9 mouse cellular contexts compared by ENCODE assay signal in genomic region chr1:78821733-78822430, GRCm38 (mm10). TPM values are rescaled to one million over a fixed set of nuclear protein-coding genes. Genes with fewer than 3 reads are reported as not detected.
DNase-seq lines count a peak whose midpoint lies in the region; ATAC-seq and TF ChIP-seq lines count a peak whose summit lies in the region.
"Had no signal": no experiment of that assay in that cellular context is flagged by ENCODE, and none has a peak within 500 bp of the region (broad histone marks: within the 10 kb centered on the region; RNA-seq: fewer than 3 reads in every experiment).

No protein-coding gene starts in this region.

- peaks cover 48% of the 10 kb centered on the region for H3K4me1 ChIP-seq in embryonic facial prominence, embryonic 15.5 days
- H3K4me1 ChIP-seq in thymus, adult 2 months (replicated peaks; ENCODE audit: control insufficient read depth, insufficient read depth, low read length): no peaks in the 10 kb centered on the region
- H3K4me1 ChIP-seq: liver, embryonic 13.5 days had no signal

- peak; percentile 93 for DNase-seq in heart, adult 11 months
- no peak for DNase-seq in heart, postnatal 36 days
- peak; percentile 60 for DNase-seq in ovary, adult 18-20 months (ENCODE audit: low spot score)
- DNase-seq in ovary, postnatal 10 days (ENCODE audit: low spot score): no peak
- no peak for DNase-seq in thymus, adult 2 months
- no peak for DNase-seq in frontal cortex, postnatal 10 days (ENCODE audit: low spot score in 2 of 2)
- DNase-seq: liver, embryonic 13.5 days had no signal

- no peaks in the 10 kb centered on the region for H3K9me3 ChIP-seq in embryonic facial prominence, embryonic 15.5 days (replicated peaks)
- H3K9me3 ChIP-seq: liver, embryonic 13.5 days had no signal

- H3K27me3 ChIP-seq in embryonic facial prominence, embryonic 15.5 days: no peaks in the 10 kb centered on the region
- H3K27me3 ChIP-seq in thymus, adult 2 months (ENCODE audit: control insufficient read depth, insufficient read depth, low read length): no peaks in the 10 kb centered on the region
- H3K27me3 ChIP-seq: liver, embryonic 13.5 days had no signal

- no peak for TF ChIP-seq POLR2A in thymus, adult 2 months (IDR thresholded peaks at IDR 0.05; ENCODE audit: control insufficient read depth, extremely low read depth, insufficient read depth, low read length, poor library complexity)

- no peak overlapping the region for H3K9ac ChIP-seq in embryonic facial prominence, embryonic 15.5 days
- H3K9ac ChIP-seq: liver, embryonic 13.5 days had no signal

- WGBS in embryonic facial prominence, embryonic 15.5 days: 88% methylated on average over 15 of the region's 15 CpGs
- 93% methylated on average over 15 of the region's 15 CpGs for WGBS in thymus, adult 2 months

- intact Hi-C loops in heart, postnatal 36 days (cut with DNase I): no loop called here

- H3K4me2 ChIP-seq in embryonic facial prominence, embryonic 15.5 days (replicated peaks): no peak overlapping the region
- H3K4me2 ChIP-seq: liver, embryonic 13.5 days had no signal

- H3K4me3 ChIP-seq in embryonic facial prominence, embryonic 15.5 days (replicated peaks): no peak overlapping the region
- no peak overlapping the region for H3K4me3 ChIP-seq in thymus, adult 2 months (ENCODE audit: control insufficient read depth, insufficient read depth, low read length)
- H3K4me3 ChIP-seq: liver, embryonic 13.5 days had no signal

- no peaks in the 10 kb centered on the region for H3K36me3 ChIP-seq in embryonic facial prominence, embryonic 15.5 days
- H3K36me3 ChIP-seq in thymus, adult 2 months (ENCODE audit: control insufficient read depth, insufficient read depth, low read length): no peaks in the 10 kb centered on the region
- H3K36me3 ChIP-seq: liver, embryonic 13.5 days had no signal

- no peak for TF ChIP-seq CTCF in thymus, adult 2 months (IDR thresholded peaks at IDR 0.05; ENCODE audit: borderline replicate concordance, control insufficient read depth, extremely low read depth, insufficient read depth, low read length, poor library complexity)

- ATAC-seq in embryonic facial prominence, embryonic 15.5 days (ENCODE audit: insufficient number of reproducible peaks, low FRiP score, low TSS enrichment, low read depth): no peak
- ATAC-seq in monocyte, adult 5-6 weeks (replicated peaks; ENCODE audit: insufficient number of reproducible peaks, low FRiP score, low TSS enrichment, poor library complexity, severe bottlenecking): no peak

- H3K27ac ChIP-seq in embryonic facial prominence, embryonic 15.5 days (replicated peaks): peak overlapping the region; percentile 85
- H3K27ac ChIP-seq in thymus, adult 2 months (ENCODE audit: control insufficient read depth, insufficient read depth, low read length): no peak overlapping the region
- H3K27ac ChIP-seq: liver, embryonic 13.5 days had no signal

RNA-seq across cellular contexts. Expression of gene Kcne4, which starts 5.3 kb away (rescaled TPM):
- 1 to 10 TPM; 1.5 TPM for total RNA-seq in heart, postnatal 36 days (2021)
- 24.6 and 29.5 TPM in 2 replicates for polyA plus RNA-seq in embryonic facial prominence, embryonic 15.5 days (2015; fragmentation: Nextera tagmentation; extraction: Ambion mirVana)
- total RNA-seq in monocyte, adult 5-6 weeks (2017): 0.43 TPM in 1 of 3 replicates, not detected in the others
- 0.36 and 0.44 TPM in 2 replicates for polyA plus RNA-seq in thymus, adult 2 months (2012; rRNA removed)

Comparison
In these comparisons a context has a peak if more than half of its experiments do, and no peak if none do; other contexts are left out.
1. DNase-seq: peak in heart, adult 11 months (single experiment) and ovary, adult 18-20 months (single experiment); none in heart, postnatal 36 days (0 of 2), ovary, postnatal 10 days (single experiment), thymus, adult 2 months (single experiment) and frontal cortex, postnatal 10 days (0 of 2).